Mouse (Mus musculus): ENCODE measurements around the gene Spock1. TPM values are rescaled to one million over a fixed set of nuclear protein-coding genes. Genes with fewer than 3 reads are reported as not detected.

Spock1 gene
- polyA plus RNA-seq, 1 experiment from 2014 or later, result 42.9 TPM

- Histone ChIP-seq H3K27me3 (replicated peaks) (no peaks in the 10 kb centered on the region), H3K4me2 (replicated peaks) (no peak overlapping the region), H3K27ac (no peak overlapping the region), H3K36me3 (no peaks in the 10 kb centered on the region), H3K9ac (no peak overlapping the region), H3K4me1 (no peaks in the 10 kb centered on the region), H3K4me3 (no peak overlapping the region), H3K9me3 (peaks cover 5% of the 10 kb centered on the region)
- no peak for ATAC-seq (ENCODE audit: low FRiP score, low read depth)
- 70% methylated on average over 14 of the region's 14 CpGs for WGBS
Observed at GRCm38 (mm10) chr13:57428840-57429239, 479.3 kb downstream of the Spock1 start.

- Histone ChIP-seq H3K27me3 (replicated peaks) (no peaks in the 10 kb centered on the region), H3K4me3 (no peak overlapping the region), H3K9ac (no peak overlapping the region), H3K4me2 (replicated peaks) (no peak overlapping the region), H3K9me3 (no peaks in the 10 kb centered on the region), H3K4me1 (no peaks in the 10 kb centered on the region), H3K27ac (no peak overlapping the region), H3K36me3 (no peaks in the 10 kb centered on the region)
- 92% methylated on average over 5 of the region's 5 CpGs for WGBS
- ATAC-seq (ENCODE audit: low FRiP score, low read depth), result no peak
Observed at GRCm38 (mm10) chr13:57418781-57419180, 489.4 kb downstream of the Spock1 start.

- H3K27ac ChIP-seq, result no peak overlapping the region
- H3K27me3 ChIP-seq (replicated peaks), result no peaks in the 10 kb centered on the region
- ATAC-seq (ENCODE audit: low FRiP score, low read depth), result no peak
- no peak overlapping the region for H3K4me3 ChIP-seq
- no peak overlapping the region for H3K9ac ChIP-seq
- 95% methylated on average over 1 of the region's 1 CpGs for WGBS
- H3K36me3 ChIP-seq, result no peaks in the 10 kb centered on the region
- H3K4me2 ChIP-seq (replicated peaks), result no peak overlapping the region
- H3K4me1 ChIP-seq, result no peaks in the 10 kb centered on the region
- no peaks in the 10 kb centered on the region for H3K9me3 ChIP-seq
Observed at GRCm38 (mm10) chr13:57414716-57415115, 493.4 kb downstream of the Spock1 start.

GRCm38 (mm10) chr13:57407666-57408065 lies 500.5 kb downstream of the Spock1 start:
- H3K27me3 ChIP-seq (replicated peaks), result no peaks in the 10 kb centered on the region
- no peak for ATAC-seq (ENCODE audit: low FRiP score, low read depth)
- no peak overlapping the region for H3K9ac ChIP-seq
- no peaks in the 10 kb centered on the region for H3K4me1 ChIP-seq
- no peak overlapping the region for H3K4me3 ChIP-seq
- 77% methylated on average over 4 of the region's 4 CpGs for WGBS
- no peak overlapping the region for H3K4me2 ChIP-seq (replicated peaks)
- H3K9me3 ChIP-seq, result no peaks in the 10 kb centered on the region
- H3K27ac ChIP-seq, result no peak overlapping the region
- no peaks in the 10 kb centered on the region for H3K36me3 ChIP-seq

GRCm38 (mm10) chr13:57402386-57402785 lies 505.7 kb downstream of the Spock1 start:
- WGBS, result 85% methylated on average over 7 of the region's 7 CpGs
- no peaks in the 10 kb centered on the region for H3K27me3 ChIP-seq (replicated peaks)
- H3K4me2 ChIP-seq (replicated peaks), result no peak overlapping the region
- no peaks in the 10 kb centered on the region for H3K9me3 ChIP-seq
- no peak overlapping the region for H3K4me3 ChIP-seq
- H3K4me1 ChIP-seq, result no peaks in the 10 kb centered on the region
- no peak for ATAC-seq (ENCODE audit: low FRiP score, low read depth)
- no peak overlapping the region for H3K9ac ChIP-seq
- H3K36me3 ChIP-seq, result no peaks in the 10 kb centered on the region
- H3K27ac ChIP-seq, result no peak overlapping the region

- Histone ChIP-seq H3K9me3 (no peaks in the 10 kb centered on the region), H3K36me3 (no peaks in the 10 kb centered on the region), H3K4me3 (no peak overlapping the region), H3K27me3 (replicated peaks) (no peaks in the 10 kb centered on the region), H3K4me2 (replicated peaks) (no peak overlapping the region), H3K27ac (no peak overlapping the region), H3K9ac (no peak overlapping the region), H3K4me1 (no peaks in the 10 kb centered on the region)
- ATAC-seq (ENCODE audit: low FRiP score, low read depth), result no peak
- WGBS, result 90% methylated on average over 14 of the region's 14 CpGs
Observed at GRCm38 (mm10) chr13:57372141-57372700, 535.9 kb downstream of the Spock1 start.

Other genes with a start within 250 kb of the Spock1 start
- gene Klhl3, start 205.3 kb upstream of the Spock1 start, polyA plus RNA-seq (2016; fragmentation: Nextera tagmentation; extraction: Ambion mirVana), result 5.6 and 6.1 TPM in 2 replicates
- gene Hnrnpa0, start 220.2 kb upstream of the Spock1 start, polyA plus RNA-seq (2016; fragmentation: Nextera tagmentation; extraction: Ambion mirVana), result 44.4 and 54.5 TPM in 2 replicates
- 69.1 and 77.5 TPM in 2 replicates for gene Idnk, start 249.3 kb upstream of the Spock1 start, polyA plus RNA-seq (2016; fragmentation: Nextera tagmentation; extraction: Ambion mirVana)